In the genomic region with DNA sequence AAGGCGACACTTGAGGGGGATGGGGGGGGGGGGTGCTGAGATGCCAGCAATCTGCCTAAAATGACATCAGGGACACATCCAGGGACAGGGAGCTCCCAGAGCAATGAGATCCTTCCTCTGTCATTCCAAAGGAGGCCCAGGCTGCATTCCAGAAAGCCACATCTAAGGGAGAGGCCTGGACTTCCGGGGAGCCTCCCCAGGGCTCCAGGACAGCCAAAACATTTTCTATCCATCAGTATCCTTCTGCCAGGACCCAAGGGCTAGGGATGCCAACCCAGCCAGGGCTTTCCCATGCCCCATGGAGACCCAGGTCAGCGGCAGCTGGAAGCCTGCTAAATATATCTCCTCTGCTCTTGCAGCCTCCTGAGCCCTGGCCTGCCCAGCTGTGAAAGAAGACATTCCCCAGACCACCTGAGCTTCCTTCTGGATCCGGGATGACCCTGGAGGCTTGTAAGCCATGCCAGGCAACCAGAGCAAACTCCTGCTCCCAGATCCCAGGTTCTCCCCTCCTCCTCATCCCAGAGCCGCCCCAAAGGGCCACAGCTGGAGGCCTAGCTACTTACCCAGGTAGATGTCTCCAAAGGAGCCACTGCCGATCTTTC, we compare ENCODE assay signal across 8 mouse cellular contexts. TPM values are rescaled to one million over a fixed set of nuclear protein-coding genes. Genes with fewer than 3 reads are reported as not detected.
DNase-seq lines count a peak whose midpoint lies in the region; ATAC-seq and TF ChIP-seq lines count a peak whose summit lies in the region.

No protein-coding gene starts in this region.

- TF ChIP-seq CTCF in liver, adult 2 months (IDR thresholded peaks at IDR 0.05; ENCODE audit: low read depth, low read length): no peak

- H3K4me1 ChIP-seq in liver, adult 2 months (ENCODE audit: control insufficient read depth, insufficient read depth, low read length): peaks cover 22% of the 10 kb centered on the region
- peaks cover 60% of the 10 kb centered on the region for H3K4me1 ChIP-seq in neural tube, embryonic 14.5 days (ENCODE audit: control insufficient read depth, insufficient read depth, low read length)

- no peaks in the 10 kb centered on the region for H3K27me3 ChIP-seq in liver, adult 2 months (ENCODE audit: control insufficient read depth, insufficient read depth, low read length)
- H3K27me3 ChIP-seq in neural tube, embryonic 14.5 days (ENCODE audit: control insufficient read depth, insufficient read depth, low read length): no peaks in the 10 kb centered on the region

- no peak overlapping the region for H3K4me3 ChIP-seq in liver, adult 2 months (ENCODE audit: insufficient read depth, low read depth, low read length)
- H3K4me3 ChIP-seq in neural tube, embryonic 14.5 days (ENCODE audit: low read depth, low read length): no peak overlapping the region

- peak overlapping the region; percentile 19; the same call in 1 of the 2 replicates for H3K4me2 ChIP-seq in neural tube, embryonic 14.5 days (ENCODE audit: low read depth, low read length)

- H3K79me2 ChIP-seq in liver, adult 2 months (ENCODE audit: control insufficient read depth, insufficient read depth, low read length): no peaks in the 10 kb centered on the region; the same call in 1 of the 2 replicates

- 86% methylated on average over 6 of the region's 6 CpGs for WGBS in liver, adult 2 months
- 84% methylated on average over 6 of the region's 6 CpGs for WGBS in neural tube, embryonic 14.5 days

- no peaks in the 10 kb centered on the region for H3K36me3 ChIP-seq in liver, adult 2 months (ENCODE audit: control insufficient read depth, insufficient read depth, low read length)
- H3K36me3 ChIP-seq in neural tube, embryonic 14.5 days (ENCODE audit: control insufficient read depth, insufficient read depth, low read length): peaks cover 28% of the 10 kb centered on the region

- TF ChIP-seq POLR2A in liver, adult 2 months (IDR thresholded peaks at IDR 0.05; ENCODE audit: extremely low read depth, insufficient read depth, low read length): no peak

- no peak overlapping the region for H3K9ac ChIP-seq in liver, adult 2 months (ENCODE audit: low read depth, low read length)
- H3K9ac ChIP-seq in neural tube, embryonic 14.5 days (replicated peaks; ENCODE audit: low read depth, low read length): no peak overlapping the region

- DNase-seq in adrenal gland, adult (ENCODE audit: inconsistent age in 2 of 2, low spot score in 1 of 2): peak; percentile 77 to 87
- DNase-seq in adrenal gland, adult 18-20 months (ENCODE audit: low spot score in 2 of 2): no peak
- no peak for DNase-seq in liver, adult 2 months (ENCODE audit: extremely low read depth, low read depth, low spot score)
- DNase-seq in liver: no peak
- DNase-seq in kidney, postnatal 10 days: peak; percentile 53
- DNase-seq in cerebellum, adult 8-10 months: no peak
- DNase-seq in left cerebral cortex, adult 9 months (ENCODE audit: low spot score in 2 of 2): no peak

- no peak for ATAC-seq in neural tube, embryonic 14.5 days (ENCODE audit: low read depth)

- peak overlapping the region; percentile 19 for H3K27ac ChIP-seq in liver, adult 2 months (replicated peaks; ENCODE audit: insufficient read depth, low read depth, low read length)
- no peak overlapping the region for H3K27ac ChIP-seq in neural tube, embryonic 14.5 days (ENCODE audit: low read depth, low read length)

- H3K9me3 ChIP-seq in neural tube, embryonic 14.5 days (ENCODE audit: control insufficient read depth, low read length): no peaks in the 10 kb centered on the region

RNA-seq across cellular contexts. Expression of gene Csnk1e, which starts 17.1 kb away (rescaled TPM):
- total RNA-seq in adrenal gland, adult 18-20 months (2021): 10 to 100 TPM; 69.2 to 80.6 TPM
- 4.3 and 6.8 TPM in 2 replicates for total RNA-seq in liver, adult 2 months (2014; rRNA removed)
- 4.7 and 6.6 TPM in 2 replicates for polyA plus RNA-seq in liver, adult 2 months (2012; rRNA removed)
- polyA plus RNA-seq in neural tube, embryonic 14.5 days (2014; fragmentation: Nextera tagmentation; extraction: Ambion mirVana): 202 and 236 TPM in 2 replicates

RNA-seq across cellular contexts. Expression of gene Tmem184b, which starts 34.9 kb away (rescaled TPM):
- total RNA-seq in adrenal gland, adult 18-20 months (2021): 10 to 100 TPM; 48.2 to 83.4 TPM
- total RNA-seq in liver, adult 2 months (2014; rRNA removed): 6.0 and 10.1 TPM in 2 replicates
- polyA plus RNA-seq in liver, adult 2 months (2012; rRNA removed): 46.8 and 48.7 TPM in 2 replicates
- 31.2 and 37.8 TPM in 2 replicates for polyA plus RNA-seq in neural tube, embryonic 14.5 days (2014; fragmentation: Nextera tagmentation; extraction: Ambion mirVana)

Comparison
In these comparisons a context has a peak if more than half of its experiments do, and no peak if none do; other contexts are left out.
1. DNase-seq: peak in adrenal gland, adult (2 of 2) and kidney, postnatal 10 days (single experiment); none in adrenal gland, adult 18-20 months (0 of 2), liver, adult 2 months (single experiment), liver (single experiment), cerebellum, adult 8-10 months (single experiment) and left cerebral cortex, adult 9 months (0 of 2).